Mouse (Mus musculus) lung, embryonic 15.5 days (tissue): ENCODE measurements at regions not wholly inside any gene's neighbourhood (a gene's known extent, or its start where the extent isn't known, plus 50 kb on each side); places are given as distances from the start of the nearest gene placed in this dataset.
A peak's percentile ranks its signal among the peaks of the same experiment; 100 is the strongest.

Experiments used
- ATAC-seq: fragments of 200-750 bp; cut with Nextera tagmentation; 2 replicates; pipeline ENCODE4 v1.8.0; 2017; ENCODE audit warnings: moderate number of reproducible peaks, borderline replicate concordance; ENCODE audit not compliant: low FRiP score, low TSS enrichment; ENCODE audit errors: extremely low read depth
- H3K27ac ChIP-seq: fragments of 300-500 bp; sonication (generic); 2 replicates; pipeline ENCODE4 v1.5.1; 2015; ENCODE audit warnings: moderate library complexity, mild to moderate bottlenecking, inconsistent platforms
- H3K27me3 ChIP-seq: fragments of 300-500 bp; sonication (generic); 2 replicates; pipeline ENCODE4 v1.6.1; 2015; ENCODE audit warnings: inconsistent platforms
- H3K36me3 ChIP-seq: fragments of 300-500 bp; sonication (generic); 2 replicates; pipeline ENCODE4 v1.6.1; 2015; ENCODE audit warnings: inconsistent platforms
- H3K4me1 ChIP-seq: fragments of 300-500 bp; sonication (generic); 2 replicates; pipeline ENCODE4 v1.6.1; 2015; ENCODE audit warnings: inconsistent platforms
- H3K4me2 ChIP-seq: fragments of 300-500 bp; sonication (generic); 2 replicates; pipeline ENCODE4 v1.6.1; 2015; ENCODE audit warnings: inconsistent platforms, mild to moderate bottlenecking, moderate library complexity
- H3K4me3 ChIP-seq: fragments of 300-500 bp; sonication (generic); 2 replicates; pipeline ENCODE4 v1.5.1; 2015; ENCODE audit warnings: mild to moderate bottlenecking, inconsistent platforms
- H3K9ac ChIP-seq: fragments of 300-500 bp; sonication (generic); 2 replicates; pipeline ENCODE4 v1.6.1; 2015; ENCODE audit warnings: inconsistent platforms
- H3K9me3 ChIP-seq: fragments of 300-500 bp; sonication (generic); 2 replicates; pipeline ENCODE4 v1.6.1; 2016; ENCODE audit warnings: inconsistent platforms
- WGBS: fragments of 180-500 bp; shearing (Covaris S2); methylation state at CpG from one replicate; pipeline ENCODE4 v1.1.7; 2015; 5-methylcytosine and 5-hydroxymethylcytosine counted together

DNA sequence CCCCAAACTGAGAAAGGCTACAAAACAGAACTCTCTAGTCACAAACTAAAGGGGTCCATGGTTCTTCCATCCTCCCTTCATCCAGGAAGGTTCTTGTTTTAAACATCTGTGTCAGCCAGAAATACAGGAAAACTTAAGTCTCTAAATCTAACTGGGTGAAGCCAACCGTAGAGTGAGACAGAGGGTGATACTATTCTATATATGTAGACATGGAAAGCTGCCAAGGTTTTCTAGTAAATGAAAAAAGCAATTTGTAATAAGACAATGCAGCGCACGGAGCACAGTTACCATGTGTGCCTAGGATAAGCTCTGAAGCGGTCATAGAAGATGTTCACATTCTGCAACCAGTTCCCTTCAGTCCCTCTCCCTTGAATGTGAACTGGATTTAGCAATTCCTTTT is 55.4 kb downstream of the Ppp1r3c start:
- Histone ChIP-seq H3K9me3 (no peaks in the 10 kb centered on the region), H3K4me2 (no peak overlapping the region), H3K36me3 (no peaks in the 10 kb centered on the region), H3K4me3 (no peak overlapping the region), H3K27ac (peak overlapping the region; percentile 15; the same call in 1 of the 2 replicates), H3K4me1 (peaks cover 50% of the 10 kb centered on the region), H3K27me3 (no peaks in the 10 kb centered on the region), H3K9ac (no peak overlapping the region)
- no peak for ATAC-seq
- 25% methylated on average over 4 of the region's 4 CpGs for WGBS

DNA sequence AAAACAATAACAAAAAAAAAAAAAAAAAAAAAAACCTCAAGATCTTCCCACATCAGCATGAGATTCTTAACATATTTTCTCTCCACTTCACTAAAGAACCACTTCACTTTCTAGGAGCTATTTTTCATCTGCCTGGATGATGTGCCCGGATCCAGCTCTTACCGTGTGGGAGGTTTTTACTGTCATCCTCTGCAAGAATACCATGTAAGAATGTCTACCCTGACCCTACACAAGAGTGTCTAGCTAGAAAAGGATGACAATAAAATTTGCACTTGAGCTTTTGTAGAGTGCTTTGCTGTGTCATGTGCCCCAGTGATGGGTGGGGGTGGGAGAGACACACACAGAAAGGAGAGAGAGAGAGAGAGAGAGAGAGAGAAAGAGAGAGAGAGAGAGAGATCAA is 56.1 kb downstream of the Ppp1r3c start:
- WGBS, result 37% methylated on average over 2 of the region's 2 CpGs
- no peak for ATAC-seq
- H3K27ac ChIP-seq, result peak overlapping the region; percentile 15; the same call in 1 of the 2 replicates
- H3K9me3 ChIP-seq, result no peaks in the 10 kb centered on the region
- peaks cover 45% of the 10 kb centered on the region for H3K4me1 ChIP-seq
- no peak overlapping the region for H3K4me3 ChIP-seq
- H3K27me3 ChIP-seq, result no peaks in the 10 kb centered on the region
- no peak overlapping the region for H3K4me2 ChIP-seq
- no peak overlapping the region for H3K9ac ChIP-seq
- H3K36me3 ChIP-seq, result no peaks in the 10 kb centered on the region

DNA sequence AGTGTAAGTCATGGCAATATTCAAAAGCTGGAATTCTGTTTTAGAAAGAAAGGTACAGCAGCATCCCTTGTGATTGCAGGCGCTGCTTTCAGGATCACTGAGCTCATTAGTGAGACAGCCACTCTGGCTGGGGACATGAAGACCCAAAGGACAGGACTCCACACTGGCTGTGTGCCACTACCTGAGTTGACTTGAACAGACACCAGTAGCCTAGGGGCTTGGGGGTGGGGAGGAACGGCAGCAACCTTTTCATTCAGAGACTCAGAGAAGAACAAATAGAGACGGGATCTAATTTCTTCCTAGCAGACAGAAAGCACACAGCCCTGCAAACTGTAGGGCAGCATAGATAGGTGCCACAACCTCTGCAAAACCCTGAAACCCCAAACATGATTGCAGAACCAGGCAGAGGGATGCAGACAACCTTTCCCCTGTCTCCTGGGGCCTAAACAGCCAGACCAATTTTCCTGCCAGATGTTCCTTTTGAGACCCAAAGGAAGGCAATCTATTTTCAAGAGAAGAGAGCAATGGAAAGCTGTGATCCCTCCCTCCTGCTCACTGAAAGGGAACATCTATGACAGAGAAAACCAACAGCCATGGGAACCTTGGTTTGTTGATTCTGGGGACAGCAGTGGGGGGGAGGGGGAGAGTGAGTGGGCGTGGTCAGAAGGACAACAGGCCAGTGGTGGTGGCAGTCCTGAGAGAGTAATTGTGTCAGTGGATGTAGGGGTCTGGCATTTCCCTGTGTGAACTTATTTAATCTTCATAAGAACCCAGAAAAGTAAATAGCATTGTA is 57.2 kb downstream of the Ppp1r3c start:
- Histone ChIP-seq H3K4me3 (no peak overlapping the region), H3K9me3 (no peaks in the 10 kb centered on the region), H3K4me1 (peaks cover 45% of the 10 kb centered on the region), H3K4me2 (no peak overlapping the region), H3K27me3 (no peaks in the 10 kb centered on the region), H3K36me3 (no peaks in the 10 kb centered on the region), H3K27ac (peak overlapping the region; percentile 76), H3K9ac (no peak overlapping the region)
- WGBS, result 25% methylated on average over 4 of the region's 4 CpGs
- ATAC-seq, result no peak

DNA sequence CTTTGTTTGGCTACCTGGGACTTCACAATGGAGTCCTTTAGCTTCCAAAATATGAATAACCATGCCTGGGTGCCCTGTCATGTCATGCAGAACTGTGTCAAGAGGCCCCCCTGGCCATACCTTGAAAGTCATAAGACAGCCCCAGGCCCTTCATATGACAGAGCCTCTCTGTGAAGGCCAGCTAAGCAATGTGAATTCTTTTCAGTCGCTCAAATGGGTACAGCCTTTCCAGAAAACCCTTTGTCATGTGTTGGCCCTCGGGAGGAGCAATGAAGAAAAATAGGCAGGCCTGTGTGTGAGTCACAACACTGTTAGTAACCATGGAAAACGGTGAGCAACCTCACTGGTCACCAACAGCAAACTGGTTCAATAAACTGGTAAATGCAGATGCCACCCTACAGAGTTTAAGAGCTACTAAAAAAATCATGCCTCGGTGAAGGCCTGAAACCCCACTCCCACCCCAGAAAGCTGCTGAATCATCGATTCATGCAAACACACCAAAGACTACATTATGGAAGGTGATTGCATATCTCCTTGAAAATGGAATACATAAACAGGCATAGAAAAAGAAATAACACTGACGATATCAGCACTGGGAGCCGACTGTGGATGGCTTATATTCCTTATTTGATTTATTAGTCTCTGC is 57.9 kb downstream of the Ppp1r3c start:
- no peaks in the 10 kb centered on the region for H3K27me3 ChIP-seq
- H3K4me3 ChIP-seq, result no peak overlapping the region
- ATAC-seq, result no peak
- H3K9ac ChIP-seq, result no peak overlapping the region
- WGBS, result 65% methylated on average over 7 of the region's 7 CpGs
- H3K4me1 ChIP-seq, result peaks cover 45% of the 10 kb centered on the region
- H3K36me3 ChIP-seq, result no peaks in the 10 kb centered on the region
- H3K4me2 ChIP-seq, result no peak overlapping the region
- peak overlapping the region; percentile 76 for H3K27ac ChIP-seq
- no peaks in the 10 kb centered on the region for H3K9me3 ChIP-seq

DNA sequence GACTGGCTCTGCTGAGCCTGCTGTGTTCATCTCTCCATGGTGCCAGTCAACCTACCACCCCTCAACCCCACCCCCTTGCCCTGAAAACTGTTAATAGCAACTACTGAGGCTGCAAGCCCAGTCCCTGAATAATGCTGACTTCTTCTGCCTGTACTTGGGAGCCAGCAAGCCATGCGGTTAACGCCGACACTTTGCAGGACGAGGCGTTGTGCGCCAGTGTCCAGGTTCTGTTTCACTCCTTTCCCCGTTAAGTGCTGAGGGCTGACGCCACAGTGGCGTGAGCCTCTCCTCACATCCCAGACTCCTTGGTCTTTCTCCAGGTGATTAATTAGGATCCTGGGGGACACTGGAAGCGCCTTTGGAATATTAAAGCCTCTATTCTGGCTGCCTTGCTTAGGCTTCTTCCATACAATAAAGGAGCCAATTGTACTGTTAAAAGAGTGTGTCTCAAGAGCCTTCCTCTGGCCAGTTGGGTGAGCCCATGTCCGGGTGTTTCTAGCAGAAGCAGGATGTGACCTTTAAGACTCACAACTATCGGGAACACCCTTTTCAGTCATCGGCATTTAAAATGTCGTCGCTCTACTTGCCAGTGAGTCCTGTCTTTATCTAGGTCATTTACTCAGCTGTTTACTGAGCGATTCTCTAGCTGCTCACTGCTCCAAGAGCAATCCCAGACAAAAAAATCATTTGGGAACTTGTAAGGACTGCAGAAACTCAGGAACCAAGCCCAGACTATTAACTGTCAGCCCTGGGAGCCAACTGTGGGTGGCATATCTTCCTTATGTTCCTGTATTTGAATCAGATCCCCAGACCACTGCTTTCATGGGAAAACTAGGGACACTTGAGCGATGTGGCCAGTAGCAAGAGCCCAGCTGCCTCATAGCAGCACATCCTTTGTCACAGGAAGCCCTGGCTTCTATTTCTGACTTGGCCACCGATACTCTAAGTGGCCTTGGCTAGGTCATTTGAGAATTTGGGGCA is 59.1 kb downstream of the Ppp1r3c start:
- ATAC-seq, result peak; percentile 19; the same call in 1 of the 2 replicates
- Histone ChIP-seq H3K36me3 (no peaks in the 10 kb centered on the region), H3K27ac (peak overlapping the region; percentile 76), H3K4me2 (no peak overlapping the region), H3K4me3 (no peak overlapping the region), H3K9ac (no peak overlapping the region), H3K4me1 (peaks cover 45% of the 10 kb centered on the region), H3K9me3 (no peaks in the 10 kb centered on the region), H3K27me3 (no peaks in the 10 kb centered on the region)
- WGBS, result 46% methylated on average over 18 of the region's 18 CpGs

DNA sequence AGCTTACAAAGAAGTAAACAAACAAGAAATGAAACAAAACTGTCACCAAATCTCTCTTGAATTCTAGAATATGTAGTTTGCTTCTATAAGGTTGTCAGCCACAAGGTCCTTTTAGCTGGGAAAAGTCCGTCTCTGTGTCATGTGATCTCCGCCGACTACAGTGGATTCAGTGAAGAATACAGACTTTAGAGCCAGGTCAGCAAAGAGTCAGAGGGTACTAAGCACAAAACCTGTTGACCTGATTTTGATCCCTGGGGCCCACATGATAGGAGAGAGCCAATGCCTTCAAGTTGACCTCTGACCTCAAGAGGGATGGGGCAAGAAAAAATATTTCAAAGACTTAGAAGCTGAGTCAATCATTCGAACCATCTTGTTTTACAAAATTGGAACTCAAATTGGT is 61.5 kb downstream of the Ppp1r3c start:
- ATAC-seq, result no peak
- Histone ChIP-seq H3K36me3 (no peaks in the 10 kb centered on the region), H3K9ac (no peak overlapping the region), H3K27me3 (no peaks in the 10 kb centered on the region), H3K4me3 (no peak overlapping the region), H3K4me2 (no peak overlapping the region), H3K9me3 (no peaks in the 10 kb centered on the region), H3K27ac (no peak overlapping the region), H3K4me1 (peaks cover 31% of the 10 kb centered on the region)
- WGBS, result 74% methylated on average over 4 of the region's 4 CpGs

DNA sequence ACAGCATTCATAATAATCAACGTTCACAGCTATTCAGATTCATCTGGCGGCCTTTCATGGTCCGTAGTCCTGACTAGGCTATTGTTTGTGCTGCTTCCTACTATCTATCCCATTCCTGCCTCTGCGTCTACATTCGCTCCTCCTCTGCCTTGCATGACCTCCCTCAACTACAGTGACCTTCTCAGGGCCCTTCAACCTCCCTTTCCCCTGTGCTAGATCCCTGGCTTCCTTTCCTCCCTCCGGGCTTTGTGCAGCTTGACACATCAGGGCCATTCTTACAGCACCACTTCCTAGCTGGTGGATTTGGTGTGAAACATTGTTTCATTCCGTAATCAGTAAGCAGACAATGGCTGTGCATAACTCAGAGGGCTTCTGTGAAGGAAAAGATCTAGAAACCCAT is 65.6 kb downstream of the Ppp1r3c start:
- Histone ChIP-seq H3K4me1 (no peaks in the 10 kb centered on the region), H3K4me3 (no peak overlapping the region), H3K4me2 (no peak overlapping the region), H3K27me3 (no peaks in the 10 kb centered on the region), H3K9ac (no peak overlapping the region), H3K36me3 (no peaks in the 10 kb centered on the region), H3K27ac (peak overlapping the region; percentile 2; the same call in 1 of the 2 replicates), H3K9me3 (no peaks in the 10 kb centered on the region)
- WGBS, result 63% methylated on average over 7 of the region's 7 CpGs
- no peak for ATAC-seq
